Mouse (Mus musculus) MEL (cell line): ENCODE measurements at regions not wholly inside any gene's neighbourhood (a gene's known extent, or its start where the extent isn't known, plus 50 kb on each side); places are given as distances from the start of the nearest gene placed in this dataset.

Experiments
- DNase-seq: peaks from one replicate; pipeline ENCODE4 v3.0.0; 2011; ENCODE audit warnings: low read depth, low spot score
- H3K27ac ChIP-seq: 2 replicates; pipeline ENCODE4 v1.5.1; 2012; ENCODE audit warnings: low read depth, mild to moderate bottlenecking, control low read depth, low read length, moderate library complexity; ENCODE audit not compliant: control insufficient read depth
- H3K27me3 ChIP-seq, 2 experiments: fragments of 150-350 bp in 1 of 2; sonication (generic) in 1 of 2; 2 replicates each; pipeline ENCODE4 v1.6.1; 2012; ENCODE audit warnings: low read length in 2 of 2, mild to moderate bottlenecking in 2 of 2, improper control_type of control experiment in 1 of 2, moderate library complexity in 1 of 2; ENCODE audit not compliant: insufficient read depth in 2 of 2, control insufficient read depth in 1 of 2
- H3K36me3 ChIP-seq, 2 experiments: 2 replicates each; pipeline ENCODE4 v1.6.1; 2012 to 2014; ENCODE audit warnings: low read length in 2 of 2, improper control_type of control experiment in 1 of 2, inconsistent platforms in 1 of 2, mild to moderate bottlenecking in 1 of 2; ENCODE audit not compliant: insufficient read depth in 2 of 2, control insufficient read depth in 1 of 2
- H3K4me1 ChIP-seq, 2 experiments: fragments of 150-350 bp in 1 of 2; sonication (generic) in 1 of 2; 2 replicates each; pipeline ENCODE4 v1.6.1; 2012; ENCODE audit warnings: low read length in 2 of 2, improper control_type of control experiment in 1 of 2, mild to moderate bottlenecking in 1 of 2; ENCODE audit not compliant: insufficient read depth in 2 of 2, control insufficient read depth in 1 of 2
- H3K4me3 ChIP-seq, 2 experiments: fragments of 150-350 bp in 1 of 2; sonication (generic) in 1 of 2; 2 replicates each; pipeline ENCODE4 v1.5.1; 2012; ENCODE audit warnings: low read depth in 2 of 2, low read length in 2 of 2, mild to moderate bottlenecking in 2 of 2, moderate library complexity in 2 of 2, control low read depth in 1 of 2, improper control_type of control experiment in 1 of 2; ENCODE audit not compliant: control insufficient read depth in 1 of 2, insufficient read depth in 1 of 2
- H3K79me2 ChIP-seq: 2 replicates; pipeline ENCODE4 v1.6.1; 2012; ENCODE audit warnings: mild to moderate bottlenecking, low read length, moderate library complexity; ENCODE audit not compliant: control insufficient read depth, poor library complexity, insufficient read depth
- H3K9ac ChIP-seq: 2 replicates; pipeline ENCODE4 v1.6.1; 2012; ENCODE audit warnings: low read depth, mild to moderate bottlenecking, control low read depth, low read length, moderate library complexity; ENCODE audit not compliant: control insufficient read depth, poor library complexity, severe bottlenecking
- H3K9me3 ChIP-seq: fragments of 150-350 bp; sonication (generic); replicated peaks from 2 replicates; pipeline ENCODE4 v1.6.1; 2012; ENCODE audit warnings: mild to moderate bottlenecking, low read length, improper control_type of control experiment, moderate library complexity; ENCODE audit not compliant: insufficient read depth
- BHLHE40 ChIP-seq: IDR thresholded peaks from 2 replicates; pipeline ENCODE4 v1.6.1; 2012; ENCODE audit warnings: low read depth, mild to moderate bottlenecking, inconsistent platforms, low read length, improper control_type of control experiment, borderline replicate concordance
- CHD1 ChIP-seq: IDR thresholded peaks from 2 replicates; pipeline ENCODE4 v1.6.1; 2012; ENCODE audit warnings: low read depth, mild to moderate bottlenecking, inconsistent platforms, low read length, improper control_type of control experiment
- CHD2 ChIP-seq: IDR thresholded peaks from 2 replicates; pipeline ENCODE4 v1.6.1; 2011; ENCODE audit warnings: low read length, improper control_type of control experiment
- E2F4 ChIP-seq: IDR thresholded peaks from 2 replicates; pipeline ENCODE4 v1.6.1; 2011; ENCODE audit warnings: low read depth, low read length, improper control_type of control experiment, borderline replicate concordance
- ELF1 ChIP-seq: IDR thresholded peaks from 2 replicates; pipeline ENCODE4 v1.6.1; 2014; ENCODE audit warnings: low read depth, mild to moderate bottlenecking, inconsistent platforms, low read length, improper control_type of control experiment, moderate library complexity
- EP300 ChIP-seq, 2 experiments: IDR thresholded peaks; 2 replicates each; pipeline ENCODE4 v1.6.1; 2011; ENCODE audit warnings: improper control_type of control experiment in 2 of 2, low read length in 2 of 2, low read depth in 1 of 2, mild to moderate bottlenecking in 1 of 2
- ETS1 ChIP-seq: IDR thresholded peaks from 2 replicates; pipeline ENCODE4 v1.6.1; 2012; ENCODE audit warnings: low read depth, mild to moderate bottlenecking, inconsistent platforms, low read length, improper control_type of control experiment, moderate library complexity
- GABPA ChIP-seq: IDR thresholded peaks from 2 replicates; pipeline ENCODE4 v1.6.1; 2012; ENCODE audit warnings: low read depth, mild to moderate bottlenecking, inconsistent platforms, low read length, improper control_type of control experiment, moderate library complexity
- GATA1 ChIP-seq: IDR thresholded peaks from 2 replicates; pipeline ENCODE4 v1.6.1; 2011; ENCODE audit warnings: low read depth, low read length, improper control_type of control experiment
- JUND ChIP-seq: IDR thresholded peaks from 2 replicates; pipeline ENCODE4 v1.6.1; 2011; ENCODE audit warnings: low read depth, mild to moderate bottlenecking, improper control_type of control experiment, low read length
- MAFK ChIP-seq: IDR thresholded peaks from 2 replicates; pipeline ENCODE4 v1.6.1; 2011; ENCODE audit warnings: low read depth, mild to moderate bottlenecking, low read length, improper control_type of control experiment, borderline replicate concordance
- MAZ ChIP-seq: IDR thresholded peaks from 2 replicates; pipeline ENCODE4 v1.6.1; 2012; ENCODE audit warnings: low read depth, mild to moderate bottlenecking, inconsistent platforms, low read length, improper control_type of control experiment
- MEF2A ChIP-seq: IDR thresholded peaks from 2 replicates; pipeline ENCODE4 v1.6.1; 2014; ENCODE audit warnings: low read depth, mild to moderate bottlenecking, inconsistent platforms, low read length, improper control_type of control experiment; ENCODE audit not compliant: poor library complexity, insufficient replicate concordance, severe bottlenecking; ENCODE audit errors: extremely low read depth
- MXI1 ChIP-seq: IDR thresholded peaks from 2 replicates; pipeline ENCODE4 v1.6.1; 2011; ENCODE audit warnings: mild to moderate bottlenecking, low read depth, low read length, improper control_type of control experiment
- MYC ChIP-seq: IDR thresholded peaks from 2 replicates; pipeline ENCODE4 v1.6.1; 2011; ENCODE audit warnings: low read depth, mild to moderate bottlenecking, low read length, improper control_type of control experiment, moderate library complexity
- NELFE ChIP-seq: IDR thresholded peaks from 2 replicates; pipeline ENCODE4 v1.6.1; 2011; ENCODE audit warnings: low read depth, low read length, improper control_type of control experiment
- NRF1 ChIP-seq: IDR thresholded peaks from 2 replicates; pipeline ENCODE4 v1.6.1; 2014; ENCODE audit warnings: low read depth, mild to moderate bottlenecking, inconsistent platforms, low read length, improper control_type of control experiment, moderate library complexity; ENCODE audit not compliant: poor library complexity, insufficient read depth, severe bottlenecking
- POLR2A ChIP-seq, 2 experiments: IDR thresholded peaks; 2 replicates each; pipeline ENCODE4 v1.6.1; 2011 to 2012; ENCODE audit warnings: low read length in 2 of 2, mild to moderate bottlenecking in 2 of 2, control low read depth in 1 of 2, improper control_type of control experiment in 1 of 2, low read depth in 1 of 2, moderate library complexity in 1 of 2; ENCODE audit not compliant: control insufficient read depth in 1 of 2, insufficient read depth in 1 of 2, poor library complexity in 1 of 2
- POLR2AphosphoS5 ChIP-seq: IDR thresholded peaks from 2 replicates; pipeline ENCODE4 v1.6.1; 2012; ENCODE audit warnings: low read depth, borderline replicate concordance, mild to moderate bottlenecking, inconsistent platforms, low read length, moderate library complexity, mixed read lengths
- RAD21 ChIP-seq: IDR thresholded peaks from 2 replicates; pipeline ENCODE4 v1.6.1; 2011; ENCODE audit warnings: mild to moderate bottlenecking, low read depth, low read length, improper control_type of control experiment
- RCOR1 ChIP-seq: IDR thresholded peaks from 2 replicates; pipeline ENCODE4 v1.6.1; 2012; ENCODE audit warnings: low read depth, mild to moderate bottlenecking, inconsistent platforms, low read length, improper control_type of control experiment
- SIN3A ChIP-seq: IDR thresholded peaks from 2 replicates; pipeline ENCODE4 v1.6.1; 2012; ENCODE audit warnings: low read length, improper control_type of control experiment, inconsistent platforms
- SMC3 ChIP-seq: IDR thresholded peaks from 2 replicates; pipeline ENCODE4 v1.6.1; 2011; ENCODE audit warnings: low read depth, low read length, improper control_type of control experiment
- TBP ChIP-seq: IDR thresholded peaks from 2 replicates; pipeline ENCODE4 v1.8.0; 2011; ENCODE audit warnings: low read depth, low read length, improper control_type of control experiment
- TCF12 ChIP-seq: IDR thresholded peaks from 2 replicates; pipeline ENCODE4 v1.6.1; 2014; ENCODE audit warnings: low read depth, mild to moderate bottlenecking, inconsistent platforms, low read length, improper control_type of control experiment, moderate library complexity
- UBTF ChIP-seq: IDR thresholded peaks from 2 replicates; pipeline ENCODE4 v1.6.1; 2012; ENCODE audit warnings: low read depth, mild to moderate bottlenecking, inconsistent platforms, low read length, improper control_type of control experiment, moderate library complexity, borderline replicate concordance; ENCODE audit not compliant: insufficient read depth
- USF1 ChIP-seq: IDR thresholded peaks from 2 replicates; pipeline ENCODE4 v1.6.1; 2014; ENCODE audit warnings: low read depth, mild to moderate bottlenecking, inconsistent platforms, low read length, improper control_type of control experiment, moderate library complexity
- USF2 ChIP-seq, 2 experiments: IDR thresholded peaks; 2 replicates each; pipeline ENCODE4 v1.6.1; 2011 to 2012; ENCODE audit warnings: improper control_type of control experiment in 2 of 2, low read length in 2 of 2, borderline replicate concordance in 1 of 2, inconsistent platforms in 1 of 2, low read depth in 1 of 2, mild to moderate bottlenecking in 1 of 2; ENCODE audit not compliant: insufficient read depth in 1 of 2
- ZC3H11A ChIP-seq: IDR thresholded peaks from 2 replicates; pipeline ENCODE4 v1.6.1; 2012; ENCODE audit warnings: low read depth, mild to moderate bottlenecking, inconsistent platforms, low read length, improper control_type of control experiment
- ZKSCAN1 ChIP-seq: IDR thresholded peaks from 2 replicates; pipeline ENCODE4 v1.6.1; 2012; ENCODE audit warnings: low read depth, mild to moderate bottlenecking, inconsistent platforms, low read length, improper control_type of control experiment, moderate library complexity
- ZNF384 ChIP-seq: IDR thresholded peaks from 2 replicates; pipeline ENCODE4 v1.6.1; 2012; ENCODE audit warnings: low read depth, mild to moderate bottlenecking, inconsistent platforms, low read length, improper control_type of control experiment

DNA sequence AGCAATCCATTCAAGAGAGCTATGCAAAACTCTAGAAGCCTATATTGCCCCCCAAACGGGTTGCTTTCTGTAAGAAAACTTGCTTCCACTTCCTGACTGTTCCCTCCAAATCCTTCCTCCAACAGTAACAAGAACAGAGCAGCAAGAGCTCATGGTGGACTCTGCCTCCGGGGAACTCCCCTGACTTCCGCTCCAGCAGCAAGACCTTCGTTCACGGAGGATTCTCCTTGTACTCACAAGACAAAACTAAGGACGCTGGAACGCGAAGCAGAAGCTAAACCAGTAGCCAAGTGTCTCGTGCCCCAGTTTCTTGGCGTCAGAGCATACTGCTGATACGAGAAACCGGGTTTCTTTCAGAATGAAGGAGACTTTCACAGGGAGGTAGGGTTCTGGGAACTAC lies 50.7 kb downstream of the H2al2a start:
- Histone ChIP-seq H3K9me3 (no peaks in the 10 kb centered on the region), H3K4me3 (no peak overlapping the region), H3K27ac (no peak overlapping the region), H3K79me2 (no peaks in the 10 kb centered on the region), H3K4me1 (no peaks in the 10 kb centered on the region), H3K36me3 (no peaks in the 10 kb centered on the region), H3K9ac (no peak overlapping the region)
- no peak for DNase-seq
- TF ChIP-seq ZNF384 (no peak), GABPA (no peak), UBTF (no peak), ELF1 (no peak), GATA1 (no peak), SIN3A (no peak), NRF1 (no peak), USF2 (IDR thresholded peaks at IDR 0.05; ENCODE audit: borderline replicate concordance in 1 of 2, insufficient read depth in 1 of 2, low read depth in 1 of 2, low read length in 2 of 2) (no peak), CHD1 (no peak), MYC (no peak), MAZ (no peak), TCF12 (no peak), RAD21 (no peak), E2F4 (no peak), TBP (no peak), POLR2AphosphoS5 (no peak), EP300 (IDR thresholded peaks at IDR 0.05; ENCODE audit: low read depth in 1 of 2, low read length in 2 of 2) (no peak), USF1 (no peak)
- TF ChIP-seq, all 39 proteins: peak for 0
- no peaks in the 10 kb centered on the region for H3K27me3 ChIP-seq

- Histone ChIP-seq H3K79me2 (no peaks in the 10 kb centered on the region), H3K27ac (no peak overlapping the region), H3K4me1 (no peaks in the 10 kb centered on the region), H3K36me3 (no peaks in the 10 kb centered on the region), H3K9me3 (no peaks in the 10 kb centered on the region), H3K4me3 (no peak overlapping the region), H3K27me3 (no peaks in the 10 kb centered on the region), H3K9ac (no peak overlapping the region)
- no peak for DNase-seq
- TF ChIP-seq POLR2A (IDR thresholded peaks at IDR 0.05; ENCODE audit: control insufficient read depth in 1 of 2, insufficient read depth in 1 of 2, low read depth in 1 of 2, low read length in 2 of 2, poor library complexity in 1 of 2) (no peak), ZKSCAN1 (no peak), JUND (no peak), ETS1 (no peak), ELF1 (no peak), ZC3H11A (no peak), CHD2 (no peak), RCOR1 (no peak), USF2 (IDR thresholded peaks at IDR 0.05; ENCODE audit: borderline replicate concordance in 1 of 2, insufficient read depth in 1 of 2, low read depth in 1 of 2, low read length in 2 of 2) (no peak), NELFE (no peak), MAFK (no peak), MXI1 (no peak), MYC (no peak), USF1 (no peak), UBTF (no peak), MEF2A (no peak), BHLHE40 (no peak), RAD21 (no peak), EP300 (IDR thresholded peaks at IDR 0.05; ENCODE audit: low read depth in 1 of 2, low read length in 2 of 2) (no peak), SMC3 (no peak)
Observed at GRCm38 (mm10) chr2:17945369-17945915, 51.3 kb downstream of the H2al2a start.
